Mouse (Mus musculus): Measurements from ENCODE around the gene Smim14. TPM values are rescaled to one million over a fixed set of nuclear protein-coding genes. Genes with fewer than 3 reads are reported as not detected.

Gene Smim14
- polyA plus RNA-seq, 1 experiment from 2014 or later, result 154 TPM

GRCm38 (mm10) chr5:65420822-65421221, 116.2 kb downstream of the Smim14 start:
- Histone ChIP-seq H3K27me3 (no peaks in the 10 kb centered on the region), H3K9ac (no peak overlapping the region), H3K4me3 (no peak overlapping the region), H3K9me3 (replicated peaks) (no peaks in the 10 kb centered on the region), H3K27ac (no peak overlapping the region), H3K36me3 (peaks cover 77% of the 10 kb centered on the region), H3K4me2 (replicated peaks) (no peak overlapping the region), H3K4me1 (0 out of 2 replicates have a peak, but pooled peaks cover 2% of the 10 kb centered on the region)
- WGBS, result 86% methylated on average over 6 of the region's 6 CpGs
- ATAC-seq (ENCODE audit: low FRiP score), result no peak

GRCm38 (mm10) chr5:65419136-65419535, 117.8 kb downstream of the Smim14 start:
- no peak for ATAC-seq (ENCODE audit: low FRiP score)
- H3K4me2 ChIP-seq (replicated peaks), result no peak overlapping the region
- H3K4me1 ChIP-seq, result peaks cover 6% of the 10 kb centered on the region; the same call in 1 of the 2 replicates
- peaks cover 75% of the 10 kb centered on the region for H3K36me3 ChIP-seq
- no peak overlapping the region for H3K9ac ChIP-seq
- no peak overlapping the region for H3K27ac ChIP-seq
- no peak overlapping the region for H3K4me3 ChIP-seq
- 84% methylated on average over 10 of the region's 10 CpGs for WGBS
- no peaks in the 10 kb centered on the region for H3K27me3 ChIP-seq
- H3K9me3 ChIP-seq (replicated peaks), result no peaks in the 10 kb centered on the region

GRCm38 (mm10) chr5:65415653-65416458, 121.1 kb downstream of the Smim14 start:
- H3K4me2 ChIP-seq (replicated peaks), result no peak overlapping the region; the same call in 1 of the 2 replicates
- peak overlapping the region; percentile 37; the same call in 1 of the 2 replicates for H3K9ac ChIP-seq
- H3K27ac ChIP-seq, result no peak overlapping the region
- ATAC-seq (ENCODE audit: low FRiP score), result no peak
- WGBS, result 20% methylated on average over 26 of the region's 26 CpGs
- peaks cover 66% of the 10 kb centered on the region for H3K36me3 ChIP-seq
- H3K4me3 ChIP-seq, result no peak overlapping the region
- H3K27me3 ChIP-seq, result no peaks in the 10 kb centered on the region
- no peaks in the 10 kb centered on the region for H3K9me3 ChIP-seq (replicated peaks)
- peaks cover 6% of the 10 kb centered on the region; the same call in 1 of the 2 replicates for H3K4me1 ChIP-seq

GRCm38 (mm10) chr5:65407989-65408388, 129.0 kb downstream of the Smim14 start:
- no peaks in the 10 kb centered on the region for H3K4me1 ChIP-seq
- H3K9ac ChIP-seq, result no peak overlapping the region
- H3K4me3 ChIP-seq, result no peak overlapping the region
- no peaks in the 10 kb centered on the region for H3K27me3 ChIP-seq
- H3K4me2 ChIP-seq (replicated peaks), result no peak overlapping the region
- peaks cover 71% of the 10 kb centered on the region for H3K36me3 ChIP-seq
- ATAC-seq (ENCODE audit: low FRiP score), result no peak
- peak overlapping the region; percentile 30; the same call in 1 of the 2 replicates for H3K27ac ChIP-seq
- WGBS, result 40% methylated on average over 12 of the region's 12 CpGs
- H3K9me3 ChIP-seq (replicated peaks), result no peaks in the 10 kb centered on the region

GRCm38 (mm10) chr5:65401251-65401994, 135.6 kb downstream of the Smim14 start:
- Histone ChIP-seq H3K9ac (no peak overlapping the region), H3K9me3 (replicated peaks) (no peaks in the 10 kb centered on the region), H3K36me3 (peaks cover 72% of the 10 kb centered on the region), H3K27ac (no peak overlapping the region), H3K27me3 (no peaks in the 10 kb centered on the region), H3K4me1 (no peaks in the 10 kb centered on the region), H3K4me3 (no peak overlapping the region), H3K4me2 (replicated peaks) (no peak overlapping the region)
- ATAC-seq (ENCODE audit: low FRiP score), result no peak
- WGBS, result 33% methylated on average over 2 of the region's 2 CpGs

Other genes starting within 250 kb of the Smim14 start
- gene Rfc1, start 201.5 kb downstream of the Smim14 start, polyA plus RNA-seq (2016; fragmentation: Nextera tagmentation; extraction: Ambion mirVana), result 68.5 and 82.2 TPM in 2 replicates
- gene Klb, start 188.9 kb downstream of the Smim14 start, polyA plus RNA-seq (2016; fragmentation: Nextera tagmentation; extraction: Ambion mirVana), result not detected in 2 replicates
- gene Rpl9, start 145.7 kb downstream of the Smim14 start, polyA plus RNA-seq (2016; fragmentation: Nextera tagmentation; extraction: Ambion mirVana), result 663 and 741 TPM in 2 replicates
- gene Lias, start 145.7 kb downstream of the Smim14 start, polyA plus RNA-seq (2016; fragmentation: Nextera tagmentation; extraction: Ambion mirVana), result 58.3 and 60.2 TPM in 2 replicates
- gene Ugdh, start 101.2 kb downstream of the Smim14 start, polyA plus RNA-seq (2016; fragmentation: Nextera tagmentation; extraction: Ambion mirVana), result 93.6 and 97.0 TPM in 2 replicates
- gene Gm43552, start 44.4 kb downstream of the Smim14 start, polyA plus RNA-seq (2016; fragmentation: Nextera tagmentation; extraction: Ambion mirVana), result not detected in 2 replicates
- 192 and 193 TPM in 2 replicates for gene Ube2k, start within 50 bp of the Smim14 start, polyA plus RNA-seq (2016; fragmentation: Nextera tagmentation; extraction: Ambion mirVana)
- 102 and 109 TPM in 2 replicates for gene Pds5a, start 161.1 kb upstream of the Smim14 start, polyA plus RNA-seq (2016; fragmentation: Nextera tagmentation; extraction: Ambion mirVana)
- 37.4 and 41.6 TPM in 2 replicates for gene N4bp2, start 226.3 kb upstream of the Smim14 start, polyA plus RNA-seq (2016; fragmentation: Nextera tagmentation; extraction: Ambion mirVana)

Measured in hindbrain, embryonic 12.5 days (tissue).